Mouse (Mus musculus) embryonic fibroblast, embryonic 13.5 days (primary cell): ENCODE data around the gene Fhit.

Source experiments
- CTCF ChIP-seq: IDR thresholded peaks from 2 replicates; pipeline ENCODE4 v1.5.1; 2011; ENCODE audit warnings: mild to moderate bottlenecking, control low read depth, low read length, moderate library complexity, borderline replicate concordance; ENCODE audit not compliant: insufficient read depth
- POLR2A ChIP-seq: IDR thresholded peaks from 2 replicates; pipeline ENCODE4 v1.6.1; 2011; ENCODE audit warnings: low read depth, mild to moderate bottlenecking, control low read depth, low read length, moderate library complexity

DNA sequence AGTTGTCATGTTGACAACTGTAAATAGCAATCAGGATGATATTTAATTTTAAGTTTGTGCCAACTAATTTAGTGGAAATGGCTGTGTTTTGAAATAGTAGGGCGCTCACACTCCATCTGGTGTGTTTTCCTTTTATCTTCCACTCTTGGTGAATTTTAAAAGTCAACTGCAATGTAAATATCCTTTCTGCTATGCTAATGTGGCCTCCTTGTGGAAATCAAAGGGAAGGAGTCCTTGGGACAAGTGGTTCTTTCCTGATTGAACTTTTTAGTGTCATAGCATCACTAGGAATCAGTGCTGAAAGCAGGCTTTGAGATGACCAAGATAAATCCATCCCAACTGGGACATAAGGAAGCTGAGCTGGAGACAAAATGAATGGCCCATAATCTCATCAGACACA is 1413.1 kb downstream of the Fhit start:
- TF ChIP-seq CTCF = no peak
- no peak for TF ChIP-seq POLR2A
